Mouse (Mus musculus) heart, postnatal 0 days (tissue): ENCODE results near the gene Rnf183.

Source experiments
- CTCF ChIP-seq: IDR thresholded peaks from 2 replicates; pipeline ENCODE4 v1.5.1; 2016; ENCODE audit warnings: antibody characterized with exemption, control low read depth, low read depth
- EP300 ChIP-seq: IDR thresholded peaks from 2 replicates; pipeline ENCODE4 v1.6.1; 2016; ENCODE audit warnings: antibody characterized with exemption, low read depth

DNA sequence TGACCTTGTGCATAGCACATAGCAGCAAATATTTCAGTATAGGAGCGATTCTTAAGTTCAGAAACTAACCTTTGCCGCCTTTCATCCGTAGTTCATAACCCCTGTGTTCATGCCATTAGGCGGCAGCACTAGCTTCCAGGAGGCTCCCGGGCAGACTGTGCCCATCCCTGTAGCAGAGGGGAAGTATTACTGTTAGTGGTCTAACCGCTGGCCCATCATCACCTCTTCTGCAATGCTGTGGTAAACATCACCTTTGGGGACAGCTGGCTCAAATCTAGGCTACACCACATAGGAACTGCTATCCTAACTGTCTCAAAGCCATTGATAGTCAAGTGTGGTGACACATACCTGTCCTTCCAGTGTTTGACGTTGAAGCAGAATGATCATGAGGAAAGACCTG is 43.2 kb downstream of the Rnf183 start:
- no peak for TF ChIP-seq EP300
- TF ChIP-seq CTCF: no peak
